Mouse (Mus musculus) right cerebral cortex, postnatal 25 days (tissue): ENCODE measurements around the gene Capzb.

Experiments
- DNase-seq: peaks from one replicate; pipeline ENCODE4 v3.0.0; 2022

The Capzb gene

GRCm38 (mm10) chr4:139311707-139312106 lies 119.0 kb downstream of the Capzb start:
- DNase-seq = no peak

- DNase-seq = no peak
Observed at GRCm38 (mm10) chr4:139312632-139313031, 119.9 kb downstream of the Capzb start.

- no peak for DNase-seq
Observed at GRCm38 (mm10) chr4:139318449-139318848, 125.8 kb downstream of the Capzb start.

- DNase-seq = no peak
Observed at GRCm38 (mm10) chr4:139319740-139320139, 127.0 kb downstream of the Capzb start.

GRCm38 (mm10) chr4:139330605-139331004 lies 137.9 kb downstream of the Capzb start:
- DNase-seq = no peak

GRCm38 (mm10) chr4:139334631-139335295 lies 142.1 kb downstream of the Capzb start:
- no peak for DNase-seq

GRCm38 (mm10) chr4:139335507-139335906 lies 142.8 kb downstream of the Capzb start:
- DNase-seq = no peak

GRCm38 (mm10) chr4:139336822-139337483 lies 144.3 kb downstream of the Capzb start:
- DNase-seq = peak; percentile 48

- no peak for DNase-seq
Observed at GRCm38 (mm10) chr4:139338145-139338544, 145.4 kb downstream of the Capzb start.

- no peak for DNase-seq
Observed at GRCm38 (mm10) chr4:139340835-139341234, 148.1 kb downstream of the Capzb start.
